In genomic region chr10:68276976-68277441, GRCm38 (mm10) we compare ENCODE assay signal across 8 mouse cellular contexts. TPM values are rescaled to one million over a fixed set of nuclear protein-coding genes. Genes with fewer than 3 reads are reported as not detected.
DNase-seq lines count a peak whose midpoint lies in the region; ATAC-seq and TF ChIP-seq lines count a peak whose summit lies in the region.

No protein-coding gene starts in this region.

- no peaks in the 10 kb centered on the region for H3K27me3 ChIP-seq in hindbrain, embryonic 14.5 days (ENCODE audit: control insufficient read depth, insufficient read depth, low read length)

- H3K36me3 ChIP-seq in ES-E14 (ENCODE audit: control insufficient read depth, insufficient read depth, low read length, poor library complexity, severe bottlenecking) = no peaks in the 10 kb centered on the region
- H3K36me3 ChIP-seq in hindbrain, embryonic 14.5 days (replicated peaks; ENCODE audit: control insufficient read depth, insufficient read depth) = no peaks in the 10 kb centered on the region

- peak overlapping the region; percentile 62 for H3K4me3 ChIP-seq in ES-E14 (ENCODE audit: insufficient read depth in 1 of 2, low read depth in 1 of 2, low read length in 2 of 2, poor library complexity in 1 of 2, severe bottlenecking in 1 of 2)
- H3K4me3 ChIP-seq in hindbrain, embryonic 14.5 days (replicated peaks; ENCODE audit: low read length) = peak overlapping the region; percentile 58

- peak overlapping the region; percentile 47 for H3K9ac ChIP-seq in ES-E14 (ENCODE audit: insufficient read depth, low read depth, low read length, poor library complexity, severe bottlenecking)
- peak overlapping the region; percentile 71 for H3K9ac ChIP-seq in hindbrain, embryonic 14.5 days

- under 1% methylated on average over 33 of the region's 34 CpGs for WGBS in hindbrain, embryonic 14.5 days

- no peak overlapping the region for H3K27ac ChIP-seq in ES-E14 (ENCODE audit: insufficient read depth, low read depth, low read length, poor library complexity, severe bottlenecking)
- H3K27ac ChIP-seq in hindbrain, embryonic 14.5 days = peak overlapping the region; percentile 92

- ATAC-seq in hindbrain, embryonic 14.5 days (ENCODE audit: low FRiP score) = peak; percentile 53

- no peak for DNase-seq in ES-E14 (ENCODE audit: low read depth, low spot score)
- peak; percentile 80 for DNase-seq in cerebellum, adult 11-12 months
- peak; percentile 70 to 79 for DNase-seq in frontal cortex, postnatal 36 days (ENCODE audit: low spot score in 2 of 2)
- peak; percentile 64 for DNase-seq in hindbrain, embryonic 14.5 days (ENCODE audit: low spot score)
- DNase-seq in left cerebral cortex, adult 18-20 months (ENCODE audit: low spot score in 2 of 2) = peak; percentile 43 to 73
- peak; percentile 68 to 71 for DNase-seq in lung, postnatal 4 days
- peak; percentile 78 to 84 for DNase-seq in right cerebral cortex, postnatal 10 days (ENCODE audit: low spot score in 2 of 2)
- DNase-seq in urinary bladder, postnatal 4 days (ENCODE audit: low spot score in 2 of 2) = peak; percentile 57 to 64

- peaks cover 0 to 4% of the 10 kb centered on the region in 2 experiments; a peak in 2 of 4 replicates for H3K4me1 ChIP-seq in ES-E14 (ENCODE audit: control insufficient read depth in 2 of 2, insufficient read depth in 2 of 2, low read length in 2 of 2, poor library complexity in 1 of 2)
- H3K4me1 ChIP-seq in hindbrain, embryonic 14.5 days (replicated peaks; ENCODE audit: control insufficient read depth, insufficient read depth, low read length) = peaks cover 30% of the 10 kb centered on the region; the same call in 1 of the 2 replicates

- no peaks in the 10 kb centered on the region for H3K9me3 ChIP-seq in ES-E14 (ENCODE audit: control insufficient read depth, insufficient read depth, low read depth, low read length)
- H3K9me3 ChIP-seq in hindbrain, embryonic 14.5 days (ENCODE audit: control insufficient read depth, low read length) = no peaks in the 10 kb centered on the region

- peak overlapping the region; percentile 67 for H3K4me2 ChIP-seq in hindbrain, embryonic 14.5 days (replicated peaks)

- in situ Hi-C loops in ES-E14 (cut with MboI; ENCODE audit: low sequenced_read_pairs in 2 of 2, unreplicated experiment in 2 of 2) = no loop called here

TF ChIP-seq in ES-E14, 5 proteins besides CTCF, POLR2A, EP300 and RAD21:
- TF ChIP-seq ZNF384 (IDR thresholded peaks at IDR 0.05; ENCODE audit: low read depth, low read length) = no peak
- TF ChIP-seq ZC3H11A (IDR thresholded peaks at IDR 0.05; ENCODE audit: borderline replicate concordance, low read depth, low read length) = no peak
- TF ChIP-seq MAFK (IDR thresholded peaks at IDR 0.05; ENCODE audit: insufficient read depth, low read depth, low read length) = no peak
- TF ChIP-seq HCFC1 (IDR thresholded peaks at IDR 0.05; ENCODE audit: borderline replicate concordance, insufficient read depth, low read length) = no peak
- TF ChIP-seq CHD2 (IDR thresholded peaks at IDR 0.05; ENCODE audit: low read depth, low read length) = no peak

RNA-seq across cellular contexts. Expression of gene Arid5b, which starts 1.5 kb away (rescaled TPM):
- 24.6 and 26.2 TPM in 2 replicates for total RNA-seq in ES-E14 (2012; rRNA removed)
- polyA plus RNA-seq in hindbrain, embryonic 14.5 days (2014; fragmentation: Nextera tagmentation; extraction: Ambion mirVana) = 17.4 and 21.0 TPM in 2 replicates
- 10 to 100 TPM; 32.3 to 35.0 TPM for total RNA-seq in left cerebral cortex, adult 18-20 months (2021)
